Mouse (Mus musculus): Measurements from ENCODE around the gene Pcdh7. TPM values are rescaled to one million over a fixed set of nuclear protein-coding genes. Genes with fewer than 3 reads are reported as not detected.

The Pcdh7 gene
- polyA plus RNA-seq, 1 experiment: not detected

GRCm38 (mm10) chr5:57959317-57959716 lies 241.6 kb downstream of the Pcdh7 start:
- WGBS: 46% methylated on average over 1 of the region's 1 CpGs
- TF ChIP-seq POLR2A (IDR thresholded peaks at IDR 0.05; ENCODE audit: insufficient read depth, low read depth, low read length) (no peak), CTCF (IDR thresholded peaks at IDR 0.05; ENCODE audit: insufficient read depth, low read depth, low read length) (no peak)
- Histone ChIP-seq H3K27ac (ENCODE audit: insufficient read depth, low read depth, low read length) (no peak overlapping the region), H3K4me3 (ENCODE audit: insufficient read depth, low read depth, low read length) (no peak overlapping the region), H3K4me1 (ENCODE audit: control insufficient read depth, insufficient read depth, low read length) (no peaks in the 10 kb centered on the region)

DNA sequence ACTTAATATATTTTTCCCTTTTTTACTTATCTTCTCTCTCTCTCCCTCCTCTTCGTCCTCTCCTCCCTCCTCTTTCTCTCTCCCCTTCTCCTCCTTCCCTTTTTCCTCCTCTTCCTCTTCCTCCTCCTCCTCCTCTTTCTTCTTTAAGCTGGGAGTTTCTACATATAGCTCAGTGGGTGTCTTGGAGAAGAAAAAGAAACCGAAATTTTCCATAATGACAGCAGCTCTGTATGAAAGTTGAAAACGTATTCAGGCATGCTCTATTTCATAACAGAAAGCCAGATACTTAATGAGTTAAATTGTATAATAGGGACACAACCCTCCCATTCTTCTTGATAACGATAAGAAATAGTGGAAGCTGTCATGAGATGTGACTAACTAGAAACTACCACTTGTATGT lies 246.0 kb downstream of the Pcdh7 start:
- TF ChIP-seq CTCF (IDR thresholded peaks at IDR 0.05; ENCODE audit: insufficient read depth, low read depth, low read length) (no peak), POLR2A (IDR thresholded peaks at IDR 0.05; ENCODE audit: insufficient read depth, low read depth, low read length) (no peak)
- Histone ChIP-seq H3K4me3 (ENCODE audit: insufficient read depth, low read depth, low read length) (no peak overlapping the region), H3K27ac (ENCODE audit: insufficient read depth, low read depth, low read length) (no peak overlapping the region), H3K4me1 (ENCODE audit: control insufficient read depth, insufficient read depth, low read length) (no peaks in the 10 kb centered on the region)
- WGBS: 38% methylated on average over 4 of the region's 4 CpGs

DNA sequence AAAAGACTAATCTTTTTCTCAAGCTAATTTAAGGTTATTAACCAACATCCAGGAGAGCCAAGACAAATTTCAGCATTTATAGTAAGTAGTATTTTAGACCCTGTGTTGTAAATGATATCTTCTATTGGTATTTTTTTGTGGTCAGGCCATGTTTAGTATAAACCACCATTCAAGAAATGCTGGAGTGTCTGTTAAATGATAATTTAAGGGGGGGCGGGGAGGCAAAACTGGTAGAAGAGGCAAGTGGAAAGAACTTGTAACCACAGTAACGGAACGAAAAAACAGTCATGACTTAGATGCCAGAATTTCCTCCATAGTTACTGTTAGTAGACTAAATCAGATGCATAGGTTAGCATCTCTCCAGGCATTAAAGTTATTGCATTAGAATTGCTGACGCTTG lies 246.4 kb downstream of the Pcdh7 start:
- WGBS: 63% methylated on average over 4 of the region's 4 CpGs
- Histone ChIP-seq H3K27ac (ENCODE audit: insufficient read depth, low read depth, low read length) (no peak overlapping the region; the same call in 1 of the 2 replicates), H3K4me3 (ENCODE audit: insufficient read depth, low read depth, low read length) (no peak overlapping the region), H3K4me1 (ENCODE audit: control insufficient read depth, insufficient read depth, low read length) (no peaks in the 10 kb centered on the region)
- TF ChIP-seq POLR2A (IDR thresholded peaks at IDR 0.05; ENCODE audit: insufficient read depth, low read depth, low read length) (no peak), CTCF (IDR thresholded peaks at IDR 0.05; ENCODE audit: insufficient read depth, low read depth, low read length) (no peak)

DNA sequence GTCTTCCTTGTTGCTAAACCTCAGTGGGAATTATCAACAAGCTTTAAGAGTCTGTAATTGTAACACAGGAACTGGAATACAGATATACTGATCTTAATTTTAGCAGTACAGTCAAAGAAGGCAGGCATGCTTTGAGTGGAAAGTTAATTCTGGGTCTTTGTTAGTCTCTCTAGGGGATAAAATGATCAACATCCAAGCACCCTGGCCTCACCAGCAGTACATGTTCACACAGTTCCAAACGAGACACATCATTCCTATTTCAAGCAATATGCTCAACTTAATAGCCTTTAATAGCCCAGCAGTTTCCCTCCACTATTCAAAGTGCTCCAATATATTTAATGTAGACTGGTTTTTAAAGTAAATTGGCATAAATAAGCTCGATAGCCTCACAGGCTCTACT lies 275.8 kb downstream of the Pcdh7 start:
- TF ChIP-seq CTCF (IDR thresholded peaks at IDR 0.05; ENCODE audit: insufficient read depth, low read depth, low read length) (no peak), POLR2A (IDR thresholded peaks at IDR 0.05; ENCODE audit: insufficient read depth, low read depth, low read length) (no peak)
- 57% methylated on average over 2 of the region's 2 CpGs for WGBS
- Histone ChIP-seq H3K4me1 (ENCODE audit: control insufficient read depth, insufficient read depth, low read length) (no peaks in the 10 kb centered on the region), H3K4me3 (ENCODE audit: insufficient read depth, low read depth, low read length) (no peak overlapping the region), H3K27ac (ENCODE audit: insufficient read depth, low read depth, low read length) (no peak overlapping the region)

DNA sequence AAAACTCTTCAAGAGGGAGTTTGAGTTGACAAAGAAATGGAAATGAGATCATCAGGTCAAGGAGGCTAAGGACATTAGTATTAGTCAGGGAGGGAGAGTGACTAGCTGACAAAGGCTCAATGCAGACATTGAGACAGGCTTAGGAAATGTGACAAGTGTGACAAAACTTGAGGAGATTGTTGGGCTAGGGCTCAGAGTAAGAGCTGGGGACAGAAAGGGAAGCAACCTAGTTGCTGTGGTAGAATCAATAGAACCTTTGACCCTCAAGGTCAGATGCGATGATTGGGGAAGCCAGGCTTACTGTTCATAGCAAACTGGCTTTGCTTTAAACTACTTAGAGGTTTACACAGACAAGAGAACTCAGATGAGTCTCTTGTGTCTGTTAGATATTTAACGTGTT lies 303.6 kb downstream of the Pcdh7 start:
- no peaks in the 10 kb centered on the region for H3K4me1 ChIP-seq (ENCODE audit: control insufficient read depth, insufficient read depth, low read length)
- no peak overlapping the region for H3K27ac ChIP-seq (ENCODE audit: insufficient read depth, low read depth, low read length)
- no peak for TF ChIP-seq POLR2A (IDR thresholded peaks at IDR 0.05; ENCODE audit: insufficient read depth, low read depth, low read length)
- TF ChIP-seq CTCF (IDR thresholded peaks at IDR 0.05; ENCODE audit: insufficient read depth, low read depth, low read length): no peak
- 97% methylated on average over 2 of the region's 2 CpGs for WGBS
- no peak overlapping the region for H3K4me3 ChIP-seq (ENCODE audit: insufficient read depth, low read depth, low read length)

DNA sequence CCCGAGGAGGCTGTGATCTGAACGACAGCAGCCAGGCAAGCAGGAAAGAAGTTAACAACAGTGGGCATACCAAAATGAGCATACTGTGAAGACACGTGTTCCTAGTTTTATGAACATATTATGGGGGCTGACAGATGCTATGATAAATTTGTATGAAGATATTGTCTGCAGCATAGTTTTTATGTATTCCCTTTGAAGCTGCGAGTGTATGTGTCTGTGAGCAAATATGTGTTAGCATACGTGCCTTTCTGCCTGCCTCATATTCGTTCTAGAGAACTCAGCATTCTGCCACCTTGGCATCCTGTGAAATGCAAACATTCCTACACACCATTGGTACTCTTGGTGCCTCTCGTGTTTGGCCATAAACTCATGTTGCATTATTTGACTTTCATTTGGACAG lies 307.4 kb downstream of the Pcdh7 start:
- WGBS: 88% methylated on average over 7 of the region's 7 CpGs
- H3K4me1 ChIP-seq (ENCODE audit: control insufficient read depth, insufficient read depth, low read length): no peaks in the 10 kb centered on the region
- H3K27ac ChIP-seq (ENCODE audit: insufficient read depth, low read depth, low read length): no peak overlapping the region
- TF ChIP-seq CTCF (IDR thresholded peaks at IDR 0.05; ENCODE audit: insufficient read depth, low read depth, low read length) (no peak), POLR2A (IDR thresholded peaks at IDR 0.05; ENCODE audit: insufficient read depth, low read depth, low read length) (no peak)
- H3K4me3 ChIP-seq (ENCODE audit: insufficient read depth, low read depth, low read length): no peak overlapping the region

GRCm38 (mm10) chr5:58025759-58026158 lies 308.0 kb downstream of the Pcdh7 start:
- H3K27ac ChIP-seq (ENCODE audit: insufficient read depth, low read depth, low read length): no peak overlapping the region
- 57% methylated on average over 8 of the region's 8 CpGs for WGBS

DNA sequence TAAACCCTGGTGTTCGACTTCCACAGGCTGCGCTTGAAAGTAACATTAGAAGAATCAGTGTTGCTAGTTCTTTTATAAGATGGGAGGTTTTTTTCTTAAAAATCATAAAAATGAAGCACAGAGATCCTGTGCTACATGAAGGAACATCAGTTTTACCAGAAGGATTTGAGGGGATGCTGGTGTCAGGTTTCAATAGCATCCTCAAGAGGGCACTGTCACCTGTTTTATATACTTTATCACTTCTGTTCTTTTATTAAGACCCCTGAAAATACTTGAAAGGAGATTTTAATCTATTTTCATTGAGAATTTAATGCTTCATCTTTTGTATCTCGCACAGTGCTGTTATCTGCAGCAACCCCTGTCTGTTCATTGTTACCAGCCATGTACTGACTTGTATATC lies 322.1 kb downstream of the Pcdh7 start:
- Histone ChIP-seq H3K27ac (ENCODE audit: insufficient read depth, low read depth, low read length) (no peak overlapping the region), H3K4me3 (ENCODE audit: insufficient read depth, low read depth, low read length) (no peak overlapping the region), H3K4me1 (ENCODE audit: control insufficient read depth, insufficient read depth, low read length) (no peaks in the 10 kb centered on the region)
- 82% methylated on average over 3 of the region's 3 CpGs for WGBS
- TF ChIP-seq CTCF (IDR thresholded peaks at IDR 0.05; ENCODE audit: insufficient read depth, low read depth, low read length): no peak
- TF ChIP-seq POLR2A (IDR thresholded peaks at IDR 0.05; ENCODE audit: insufficient read depth, low read depth, low read length): no peak

More at GRCm38 (mm10) chr5:58025759-58026158, 308.0 kb downstream of the Pcdh7 start:
- no peak overlapping the region for H3K4me3 ChIP-seq (ENCODE audit: insufficient read depth, low read depth, low read length)
- no peaks in the 10 kb centered on the region for H3K4me1 ChIP-seq (ENCODE audit: control insufficient read depth, insufficient read depth, low read length)
- no peak for TF ChIP-seq CTCF (IDR thresholded peaks at IDR 0.05; ENCODE audit: insufficient read depth, low read depth, low read length)
- no peak for TF ChIP-seq POLR2A (IDR thresholded peaks at IDR 0.05; ENCODE audit: insufficient read depth, low read depth, low read length)

GRCm38 (mm10) chr5:58044216-58044615 lies 326.4 kb downstream of the Pcdh7 start:
- WGBS: 56% methylated on average over 4 of the region's 4 CpGs
- Histone ChIP-seq H3K4me1 (ENCODE audit: control insufficient read depth, insufficient read depth, low read length) (no peaks in the 10 kb centered on the region), H3K4me3 (ENCODE audit: insufficient read depth, low read depth, low read length) (no peak overlapping the region), H3K27ac (ENCODE audit: insufficient read depth, low read depth, low read length) (no peak overlapping the region)
- no peak for TF ChIP-seq POLR2A (IDR thresholded peaks at IDR 0.05; ENCODE audit: insufficient read depth, low read depth, low read length)
- no peak for TF ChIP-seq CTCF (IDR thresholded peaks at IDR 0.05; ENCODE audit: insufficient read depth, low read depth, low read length)

DNA sequence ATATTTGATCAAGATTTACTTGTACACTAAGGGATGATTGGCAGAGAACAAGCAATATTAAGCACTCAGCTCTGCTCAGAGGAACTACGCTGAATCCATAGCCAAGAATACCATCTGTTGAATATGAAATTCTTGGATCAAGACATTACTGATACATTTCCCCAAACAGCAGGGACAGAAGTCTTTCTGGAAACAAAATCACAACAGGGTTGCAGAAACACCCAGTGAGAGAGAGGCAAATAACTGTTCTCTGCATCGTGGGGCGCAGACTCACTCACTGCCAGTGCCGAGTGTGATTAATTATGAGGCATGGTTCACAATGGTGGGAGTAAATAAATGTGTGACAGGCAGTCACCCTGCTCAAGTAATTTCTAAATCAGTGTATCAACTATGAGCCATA lies 363.3 kb downstream of the Pcdh7 start:
- TF ChIP-seq CTCF (IDR thresholded peaks at IDR 0.05; ENCODE audit: insufficient read depth, low read depth, low read length) (no peak), POLR2A (IDR thresholded peaks at IDR 0.05; ENCODE audit: insufficient read depth, low read depth, low read length) (no peak)
- H3K4me3 ChIP-seq (ENCODE audit: insufficient read depth, low read depth, low read length): no peak overlapping the region
- no peaks in the 10 kb centered on the region for H3K4me1 ChIP-seq (ENCODE audit: control insufficient read depth, insufficient read depth, low read length)
- H3K27ac ChIP-seq (ENCODE audit: insufficient read depth, low read depth, low read length): no peak overlapping the region
- WGBS: 44% methylated on average over 4 of the region's 4 CpGs
